Mouse (Mus musculus): Measurements from ENCODE around the gene Hs3st2.
"Not testable (repeated sequence)": the region's sequence is repeated elsewhere in the genome, so short reads cannot be mapped to it uniquely, and the experiment has no call there.

Gene Hs3st2

GRCm38 (mm10) chr7:121391225-121391983 is at the start of gene Hs3st2:
TSS of gene Hs3st2 (plus strand) at chr7:121391859.
- peak; percentile 61 for DNase-seq

GRCm38 (mm10) chr7:121348284-121348963 is 43.2 kb upstream of the Hs3st2 start:
- no peak for DNase-seq

- no peak for DNase-seq
These were observed 40.0 kb upstream of the Hs3st2 start for GRCm38 (mm10) chr7:121351688-121352087.

GRCm38 (mm10) chr7:121361448-121361847 is 30.2 kb upstream of the Hs3st2 start:
- not testable (repeated sequence) for DNase-seq

GRCm38 (mm10) chr7:121365584-121365983 is 26.1 kb upstream of the Hs3st2 start:
- DNase-seq: no peak

- DNase-seq: no peak
These were observed 24.5 kb upstream of the Hs3st2 start for GRCm38 (mm10) chr7:121367185-121367584.

- DNase-seq: no peak
These were observed 19.7 kb upstream of the Hs3st2 start for GRCm38 (mm10) chr7:121371990-121372389.

- peak; percentile 14 for DNase-seq
These were observed 16.2 kb upstream of the Hs3st2 start for GRCm38 (mm10) chr7:121375456-121375855.

- DNase-seq: no peak
These were observed 12.7 kb upstream of the Hs3st2 start for GRCm38 (mm10) chr7:121378942-121379341.

- peak; percentile 69 for DNase-seq
These were observed 503 bp downstream of the Hs3st2 start for GRCm38 (mm10) chr7:121391984-121392739.

- DNase-seq: no peak
These were observed 1.0 kb downstream of the Hs3st2 start for GRCm38 (mm10) chr7:121392740-121392993.

- no peak for DNase-seq
These were observed 2.2 kb downstream of the Hs3st2 start for GRCm38 (mm10) chr7:121393884-121394283.

GRCm38 (mm10) chr7:121394875-121395274 is 3.2 kb downstream of the Hs3st2 start:
- DNase-seq: no peak

- no peak for DNase-seq
These were observed 19.3 kb downstream of the Hs3st2 start for GRCm38 (mm10) chr7:121410716-121411506.

GRCm38 (mm10) chr7:121411507-121411898 is 19.8 kb downstream of the Hs3st2 start:
- no peak for DNase-seq

- DNase-seq: no peak
These were observed 45.2 kb downstream of the Hs3st2 start for GRCm38 (mm10) chr7:121436884-121437283.

- DNase-seq: peak; percentile 12
These were observed 49.5 kb downstream of the Hs3st2 start for GRCm38 (mm10) chr7:121441186-121441585.

- DNase-seq: no peak
These were observed 52.7 kb downstream of the Hs3st2 start for GRCm38 (mm10) chr7:121444336-121444735.

GRCm38 (mm10) chr7:121446281-121446680 is 54.6 kb downstream of the Hs3st2 start:
- DNase-seq: no peak

GRCm38 (mm10) chr7:121450951-121451843 is 59.5 kb downstream of the Hs3st2 start:
- DNase-seq: no peak

- DNase-seq: no peak
These were observed 65.1 kb downstream of the Hs3st2 start for GRCm38 (mm10) chr7:121456716-121457115.

- no peak for DNase-seq
These were observed 66.4 kb downstream of the Hs3st2 start for GRCm38 (mm10) chr7:121458075-121458474.

Measured in right cerebral cortex, adult 18-20 months (tissue).